Mouse (Mus musculus) heart, postnatal 0 days (tissue): ENCODE results near the gene 3110082I17Rik. TPM values are rescaled to one million over a fixed set of nuclear protein-coding genes. Genes with fewer than 3 reads are reported as not detected.

Source experiments
- ATAC-seq: fragments of 200-750 bp; cut with Nextera tagmentation; 2 replicates; pipeline ENCODE4 v1.8.0; 2017; ENCODE audit warnings: low read depth, moderate number of reproducible peaks, moderate library complexity; ENCODE audit not compliant: insufficient read depth
- DNase-seq: peaks from one replicate; pipeline ENCODE4 v3.0.0-alpha.2; 2016; ENCODE audit warnings: low spot score
- H3K27ac ChIP-seq: fragments of 300-500 bp; sonication (generic); 2 replicates; pipeline ENCODE4 v1.5.1; 2014; ENCODE audit warnings: low read depth, mild to moderate bottlenecking
- H3K27me3 ChIP-seq: fragments of 300-500 bp; sonication (generic); 2 replicates; pipeline ENCODE4 v1.6.1; 2014; ENCODE audit warnings: low read length, mixed read lengths; ENCODE audit not compliant: control insufficient read depth, insufficient read depth
- H3K36me3 ChIP-seq: fragments of 300-500 bp; sonication (generic); replicated peaks from 2 replicates; pipeline ENCODE4 v1.6.1; 2014; ENCODE audit warnings: low read length, mixed read lengths; ENCODE audit not compliant: control insufficient read depth, insufficient read depth
- H3K4me1 ChIP-seq: fragments of 300-500 bp; sonication (generic); 2 replicates; pipeline ENCODE4 v1.6.1; 2014; ENCODE audit warnings: antibody characterized with exemption; ENCODE audit not compliant: control insufficient read depth, insufficient read depth
- H3K4me2 ChIP-seq: fragments of 300-500 bp; sonication (generic); 2 replicates; pipeline ENCODE4 v1.6.1; 2014; ENCODE audit warnings: low read depth, mild to moderate bottlenecking, low read length, moderate library complexity
- H3K4me3 ChIP-seq: fragments of 300-500 bp; sonication (generic); 2 replicates; pipeline ENCODE4 v1.5.1; 2014; ENCODE audit warnings: low read depth, low read length
- H3K9ac ChIP-seq: fragments of 300-500 bp; sonication (generic); replicated peaks from 2 replicates; pipeline ENCODE4 v1.6.1; 2014; ENCODE audit warnings: low read depth, low read length, mixed read lengths
- H3K9me3 ChIP-seq: fragments of 300-500 bp; sonication (generic); replicated peaks from 2 replicates; pipeline ENCODE4 v1.6.1; 2016; ENCODE audit warnings: low read length; ENCODE audit not compliant: control insufficient read depth
- CTCF ChIP-seq: IDR thresholded peaks from 2 replicates; pipeline ENCODE4 v1.5.1; 2016; ENCODE audit warnings: antibody characterized with exemption, control low read depth, low read depth
- EP300 ChIP-seq: IDR thresholded peaks from 2 replicates; pipeline ENCODE4 v1.6.1; 2016; ENCODE audit warnings: antibody characterized with exemption, low read depth
- WGBS: fragments of 180-500 bp; shearing (Covaris S2); extraction: QIAGEN DNeasy Blood & Tissue Kit; methylation state at CpG from one replicate; pipeline ENCODE4 v1.1.7; 2014; 5-methylcytosine and 5-hydroxymethylcytosine counted together
- polyA plus RNA-seq: library from polyadenylated mRNA; unstranded; fragments of >200 nt; fragmentation: Nextera tagmentation; extraction: Ambion mirVana; gene quantifications from 2 replicates; pipeline ENCODE4 v1.2.1, GENCODE M21; 2015
- total RNA-seq: library from RNA; depleted of rRNA; stranded (reverse); fragments of >200 nt; gene quantifications from 2 replicates; pipeline ENCODE4 v1.2.3, GENCODE M21; 2014; ENCODE audit warnings: low replicate concordance

Gene 3110082I17Rik
- total and polyA plus RNA-seq, 2 experiments from 2014 or later: 5.9 to 10.6 TPM

GRCm38 (mm10) chr5:139378986-139379629 is 81.2 kb downstream of the 3110082I17Rik start:
- Histone ChIP-seq H3K4me3 (no peak overlapping the region), H3K27ac (peak overlapping the region; percentile 99), H3K4me2 (peak overlapping the region; percentile 83), H3K36me3 (no peaks in the 10 kb centered on the region), H3K9ac (0 out of 2 replicates have a peak overlapping the region, but pooled peaks have one; percentile 18), H3K27me3 (no peaks in the 10 kb centered on the region), H3K9me3 (no peaks in the 10 kb centered on the region), H3K4me1 (peaks cover 73% of the 10 kb centered on the region)
- ATAC-seq (peak; percentile 61), DNase-seq (peak; percentile 86)
- 11% methylated on average over 21 of the region's 21 CpGs for WGBS
- TF ChIP-seq EP300: no peak; the same call in 1 of the 2 replicates

DNA sequence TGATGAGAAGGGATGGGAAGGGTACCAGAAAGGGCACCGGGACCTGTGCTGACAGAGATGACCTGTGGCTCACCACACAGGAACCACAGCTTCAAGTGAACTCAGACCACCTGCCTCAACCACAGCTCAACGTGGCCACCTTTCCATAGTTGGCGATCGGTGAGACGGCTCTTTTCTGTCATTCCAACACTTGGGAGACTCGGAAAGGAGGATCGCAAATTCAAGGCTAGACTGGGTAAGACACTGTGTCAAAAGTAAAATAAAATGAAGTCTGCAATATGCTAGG is 82.1 kb downstream of the 3110082I17Rik start:
- H3K4me1 ChIP-seq: peaks cover 64% of the 10 kb centered on the region
- H3K9ac ChIP-seq: 0 out of 2 replicates have a peak overlapping the region, but pooled peaks have one; percentile 2
- no peaks in the 10 kb centered on the region for H3K27me3 ChIP-seq
- H3K4me3 ChIP-seq: no peak overlapping the region
- H3K4me2 ChIP-seq: peak overlapping the region; percentile 83; the same call in 1 of the 2 replicates
- no peaks in the 10 kb centered on the region for H3K9me3 ChIP-seq
- H3K36me3 ChIP-seq: no peaks in the 10 kb centered on the region
- peak overlapping the region; percentile 99 for H3K27ac ChIP-seq
- TF ChIP-seq EP300 (no peak), CTCF (no peak)
- ATAC-seq: no peak
- DNase-seq: no peak
- 56% methylated on average over 7 of the region's 7 CpGs for WGBS

- Histone ChIP-seq H3K4me3 (no peak within 1 kb of the TSS), H3K36me3 (no peaks in the 10 kb centered on the region), H3K4me2 (peak within 1 kb of the TSS; percentile 83), H3K27ac (peak within 1 kb of the TSS; percentile 99), H3K9me3 (no peaks in the 10 kb centered on the region), H3K27me3 (no peaks in the 10 kb centered on the region), H3K9ac (peak within 1 kb of the TSS; percentile 2; the same call in 1 of the 2 replicates), H3K4me1 (peaks cover 64% of the 10 kb centered on the region)
- peak; percentile 81 for DNase-seq
- 4% methylated on average over 18 of the region's 18 CpGs for WGBS
- peak; percentile 52 for ATAC-seq
- TF ChIP-seq EP300 (peak; percentile 70), CTCF (no peak)
These were observed 82.7 kb downstream of the 3110082I17Rik start, which contains the start of gene Gpr146 for GRCm38 (mm10) chr5:139377468-139378270. Gpr146 (plus strand) TSS chr5:139377697.

- DNase-seq (no peak), ATAC-seq (no peak)
- H3K4me2 ChIP-seq: no peak overlapping the region
- peaks cover 65% of the 10 kb centered on the region for H3K4me1 ChIP-seq
- TF ChIP-seq EP300 (no peak), CTCF (no peak)
- H3K9me3 ChIP-seq: no peaks in the 10 kb centered on the region
- no peaks in the 10 kb centered on the region for H3K36me3 ChIP-seq
- 93% methylated on average over 2 of the region's 2 CpGs for WGBS
- no peak overlapping the region for H3K9ac ChIP-seq
- no peak overlapping the region for H3K4me3 ChIP-seq
- H3K27ac ChIP-seq: no peak overlapping the region
- H3K27me3 ChIP-seq: no peaks in the 10 kb centered on the region
These were observed 85.5 kb downstream of the 3110082I17Rik start for GRCm38 (mm10) chr5:139374841-139375240.

- 75% methylated on average over 6 of the region's 6 CpGs for WGBS
These were observed 86.4 kb downstream of the 3110082I17Rik start for GRCm38 (mm10) chr5:139373889-139374444.

More at GRCm38 (mm10) chr5:139373889-139374444, 86.4 kb downstream of the 3110082I17Rik start:
- no peak for DNase-seq
- Histone ChIP-seq H3K4me3 (no peak overlapping the region), H3K9ac (no peak overlapping the region), H3K4me2 (no peak overlapping the region), H3K4me1 (peaks cover 56% of the 10 kb centered on the region), H3K36me3 (no peaks in the 10 kb centered on the region), H3K27ac (no peak overlapping the region), H3K27me3 (no peaks in the 10 kb centered on the region), H3K9me3 (no peaks in the 10 kb centered on the region)
- no peak for ATAC-seq
- TF ChIP-seq EP300: no peak
- no peak for TF ChIP-seq CTCF
